Mouse (Mus musculus) R1 (cell line): ENCODE data around the gene Hivep2.

Experiments used
- DNase-seq: peaks from one replicate; pipeline ENCODE4 v3.0.0-alpha.2; 2018; ENCODE audit warnings: low read depth, low spot score

The Hivep2 gene

GRCm38 (mm10) chr10:13971268-13971667, 5.4 kb downstream of the Hivep2 start:
- DNase-seq, result no peak

- DNase-seq, result no peak
Observed at GRCm38 (mm10) chr10:13973563-13974179, 7.8 kb downstream of the Hivep2 start.

- DNase-seq, result no peak
Observed at GRCm38 (mm10) chr10:13974472-13974871, 8.6 kb downstream of the Hivep2 start.

- DNase-seq, result no peak
Observed at GRCm38 (mm10) chr10:13975861-13976260, 10.0 kb downstream of the Hivep2 start.

GRCm38 (mm10) chr10:13976267-13976666, 10.4 kb downstream of the Hivep2 start:
- DNase-seq, result no peak

- no peak for DNase-seq
Observed at GRCm38 (mm10) chr10:13982271-13982670, 16.4 kb downstream of the Hivep2 start.

GRCm38 (mm10) chr10:13982769-13983381, 17.0 kb downstream of the Hivep2 start:
- peak; percentile 45 for DNase-seq

GRCm38 (mm10) chr10:13983631-13984030, 17.8 kb downstream of the Hivep2 start:
- DNase-seq, result peak; percentile 34

- no peak for DNase-seq
Observed at GRCm38 (mm10) chr10:13984233-13984632, 18.4 kb downstream of the Hivep2 start.

- DNase-seq, result no peak
Observed at GRCm38 (mm10) chr10:13986539-13986938, 20.7 kb downstream of the Hivep2 start.

- DNase-seq, result no peak
Observed at GRCm38 (mm10) chr10:13987336-13987735, 21.5 kb downstream of the Hivep2 start.

- no peak for DNase-seq
Observed at GRCm38 (mm10) chr10:13988280-13988679, 22.4 kb downstream of the Hivep2 start.

GRCm38 (mm10) chr10:13988757-13989156, 22.9 kb downstream of the Hivep2 start:
- DNase-seq, result no peak

GRCm38 (mm10) chr10:13990842-13991241, 25.0 kb downstream of the Hivep2 start:
- DNase-seq, result no peak

GRCm38 (mm10) chr10:13993411-13993810, 27.5 kb downstream of the Hivep2 start:
- no peak for DNase-seq

GRCm38 (mm10) chr10:13997336-13997735, 31.5 kb downstream of the Hivep2 start:
- DNase-seq, result no peak

- no peak for DNase-seq
Observed at GRCm38 (mm10) chr10:14004769-14005517, 39.1 kb downstream of the Hivep2 start.

GRCm38 (mm10) chr10:14009721-14010120, 43.8 kb downstream of the Hivep2 start:
- DNase-seq, result no peak

- DNase-seq, result peak; percentile 91
Observed at GRCm38 (mm10) chr10:14016287-14016970, 50.6 kb downstream of the Hivep2 start.

GRCm38 (mm10) chr10:14017338-14017737, 51.5 kb downstream of the Hivep2 start:
- DNase-seq, result peak; percentile 62

GRCm38 (mm10) chr10:14017822-14018364, 52.0 kb downstream of the Hivep2 start:
- peak; percentile 93 for DNase-seq

GRCm38 (mm10) chr10:14018672-14019071, 52.8 kb downstream of the Hivep2 start:
- DNase-seq, result peak; percentile 37
